Mouse (Mus musculus) neural tube, embryonic 15.5 days (tissue): Measurements from ENCODE around the gene Sh3bp5. TPM values are rescaled to one million over a fixed set of nuclear protein-coding genes. Genes with fewer than 3 reads are reported as not detected.

ENCODE experiments used
- ATAC-seq: fragments of 200-750 bp; cut with Nextera tagmentation; 2 replicates; pipeline ENCODE4 v1.8.0; 2017; ENCODE audit warnings: mild to moderate bottlenecking, moderate TSS enrichment, moderate library complexity; ENCODE audit not compliant: low FRiP score
- H3K27ac ChIP-seq: fragments of 300-500 bp; sonication (generic); replicated peaks from 2 replicates; pipeline ENCODE4 v1.5.1; 2015; ENCODE audit warnings: mild to moderate bottlenecking, inconsistent platforms
- H3K27me3 ChIP-seq: fragments of 300-500 bp; sonication (generic); replicated peaks from 2 replicates; pipeline ENCODE4 v1.6.1; 2015; ENCODE audit warnings: inconsistent platforms
- H3K36me3 ChIP-seq: fragments of 300-500 bp; sonication (generic); 2 replicates; pipeline ENCODE4 v1.6.1; 2015; ENCODE audit warnings: inconsistent platforms
- H3K4me1 ChIP-seq: fragments of 300-500 bp; sonication (generic); 2 replicates; pipeline ENCODE4 v1.6.1; 2015; ENCODE audit warnings: inconsistent platforms
- H3K4me2 ChIP-seq: fragments of 300-500 bp; sonication (generic); 2 replicates; pipeline ENCODE4 v1.6.1; 2015; ENCODE audit warnings: inconsistent platforms, mild to moderate bottlenecking, moderate library complexity
- H3K4me3 ChIP-seq: fragments of 300-500 bp; sonication (generic); replicated peaks from 2 replicates; pipeline ENCODE4 v1.5.1; 2015; ENCODE audit warnings: mild to moderate bottlenecking, inconsistent platforms
- H3K9ac ChIP-seq: fragments of 300-500 bp; sonication (generic); replicated peaks from 2 replicates; pipeline ENCODE4 v1.6.1; 2015; ENCODE audit warnings: mild to moderate bottlenecking, inconsistent platforms
- H3K9me3 ChIP-seq: fragments of 300-500 bp; sonication (generic); replicated peaks from 2 replicates; pipeline ENCODE4 v1.6.1; 2016; ENCODE audit warnings: inconsistent platforms
- WGBS: fragments of 180-500 bp; shearing (Covaris S2); methylation state at CpG from one replicate; pipeline ENCODE4 v1.1.7; 2015; ENCODE audit warnings: mixed read lengths; 5-methylcytosine and 5-hydroxymethylcytosine counted together
- polyA plus RNA-seq: library from polyadenylated mRNA; unstranded; fragments of >200 nt; fragmentation: Nextera tagmentation; extraction: Ambion mirVana; gene quantifications from 2 replicates; pipeline ENCODE4 v1.2.1, GENCODE M21; 2015

The Sh3bp5 gene
- polyA plus RNA-seq, 1 experiment from 2014 or later: 150 TPM

GRCm38 (mm10) chr14:31326770-31327169 is 109.1 kb downstream of the Sh3bp5 start:
- peaks cover 9% of the 10 kb centered on the region for H3K4me1 ChIP-seq
- no peaks in the 10 kb centered on the region for H3K36me3 ChIP-seq
- no peak overlapping the region for H3K27ac ChIP-seq
- no peaks in the 10 kb centered on the region for H3K27me3 ChIP-seq
- H3K9me3 ChIP-seq: no peaks in the 10 kb centered on the region
- no peak overlapping the region for H3K4me3 ChIP-seq
- ATAC-seq: no peak
- WGBS: 79% methylated on average over 7 of the region's 7 CpGs
- no peak overlapping the region for H3K4me2 ChIP-seq
- no peak overlapping the region for H3K9ac ChIP-seq

- 61% methylated on average over 5 of the region's 5 CpGs for WGBS
- no peaks in the 10 kb centered on the region for H3K9me3 ChIP-seq
- no peak overlapping the region for H3K27ac ChIP-seq
- peaks cover 9% of the 10 kb centered on the region for H3K4me1 ChIP-seq
- no peak overlapping the region for H3K4me2 ChIP-seq
- H3K36me3 ChIP-seq: no peaks in the 10 kb centered on the region
- no peaks in the 10 kb centered on the region for H3K27me3 ChIP-seq
- no peak overlapping the region for H3K4me3 ChIP-seq
- no peak overlapping the region for H3K9ac ChIP-seq
- ATAC-seq: no peak
Observed at GRCm38 (mm10) chr14:31325551-31325950, 110.3 kb downstream of the Sh3bp5 start.

- Histone ChIP-seq H3K27ac (no peak overlapping the region), H3K36me3 (no peaks in the 10 kb centered on the region), H3K9me3 (no peaks in the 10 kb centered on the region), H3K27me3 (no peaks in the 10 kb centered on the region), H3K4me3 (no peak overlapping the region), H3K4me2 (no peak overlapping the region), H3K4me1 (peaks cover 9% of the 10 kb centered on the region), H3K9ac (no peak overlapping the region)
- no peak for ATAC-seq
- 71% methylated on average over 10 of the region's 10 CpGs for WGBS
Observed at GRCm38 (mm10) chr14:31324851-31325250, 111.0 kb downstream of the Sh3bp5 start.

GRCm38 (mm10) chr14:31323849-31324792 is 111.8 kb downstream of the Sh3bp5 start, which contains the start of gene Dnah1:
Gene Dnah1, minus strand, starts transcription at chr14:31323896.
- H3K27me3 ChIP-seq: no peaks in the 10 kb centered on the region
- H3K27ac ChIP-seq: no peak within 1 kb of the TSS
- peaks cover 9% of the 10 kb centered on the region for H3K4me1 ChIP-seq
- no peak; the same call in 1 of the 2 replicates for ATAC-seq
- H3K9me3 ChIP-seq: no peaks in the 10 kb centered on the region
- H3K36me3 ChIP-seq: no peaks in the 10 kb centered on the region
- WGBS: 34% methylated on average over 28 of the region's 28 CpGs
- H3K9ac ChIP-seq: no peak within 1 kb of the TSS
- peak within 1 kb of the TSS; percentile 57 for H3K4me2 ChIP-seq
- H3K4me3 ChIP-seq: peak within 1 kb of the TSS; percentile 30

GRCm38 (mm10) chr14:31323189-31323588 is 112.7 kb downstream of the Sh3bp5 start:
- 83% methylated on average over 4 of the region's 4 CpGs for WGBS
- Histone ChIP-seq H3K36me3 (no peaks in the 10 kb centered on the region), H3K4me1 (peaks cover 9% of the 10 kb centered on the region), H3K4me3 (0 out of 2 replicates have a peak overlapping the region, but pooled peaks have one; percentile 30), H3K27ac (no peak overlapping the region), H3K4me2 (peak overlapping the region; percentile 57), H3K9me3 (no peaks in the 10 kb centered on the region), H3K9ac (no peak overlapping the region), H3K27me3 (no peaks in the 10 kb centered on the region)
- ATAC-seq: no peak

GRCm38 (mm10) chr14:31322191-31322590 is 113.7 kb downstream of the Sh3bp5 start:
- no peak overlapping the region for H3K4me2 ChIP-seq
- H3K4me1 ChIP-seq: peaks cover 9% of the 10 kb centered on the region
- H3K9ac ChIP-seq: no peak overlapping the region
- no peak overlapping the region for H3K27ac ChIP-seq
- no peak for ATAC-seq
- H3K4me3 ChIP-seq: no peak overlapping the region
- H3K36me3 ChIP-seq: no peaks in the 10 kb centered on the region
- WGBS: 83% methylated on average over 3 of the region's 3 CpGs
- no peaks in the 10 kb centered on the region for H3K27me3 ChIP-seq
- H3K9me3 ChIP-seq: no peaks in the 10 kb centered on the region

- ATAC-seq: no peak
- H3K4me3 ChIP-seq: no peak overlapping the region
- no peaks in the 10 kb centered on the region for H3K36me3 ChIP-seq
- 87% methylated on average over 11 of the region's 11 CpGs for WGBS
- peaks cover 9% of the 10 kb centered on the region for H3K4me1 ChIP-seq
- no peak overlapping the region for H3K9ac ChIP-seq
- no peak overlapping the region for H3K4me2 ChIP-seq
- no peaks in the 10 kb centered on the region for H3K9me3 ChIP-seq
- no peaks in the 10 kb centered on the region for H3K27me3 ChIP-seq
- no peak overlapping the region for H3K27ac ChIP-seq
Observed at GRCm38 (mm10) chr14:31321181-31321580, 114.7 kb downstream of the Sh3bp5 start.

GRCm38 (mm10) chr14:31319546-31319945 is 116.3 kb downstream of the Sh3bp5 start:
- no peak overlapping the region for H3K4me3 ChIP-seq
- WGBS: 85% methylated on average over 10 of the region's 10 CpGs
- no peak overlapping the region for H3K4me2 ChIP-seq
- peaks cover 9% of the 10 kb centered on the region for H3K4me1 ChIP-seq
- H3K9me3 ChIP-seq: no peaks in the 10 kb centered on the region
- no peak for ATAC-seq
- H3K27me3 ChIP-seq: no peaks in the 10 kb centered on the region
- no peak overlapping the region for H3K9ac ChIP-seq
- H3K27ac ChIP-seq: no peak overlapping the region
- H3K36me3 ChIP-seq: no peaks in the 10 kb centered on the region

- H3K36me3 ChIP-seq: no peaks in the 10 kb centered on the region
- H3K27ac ChIP-seq: no peak overlapping the region
- no peaks in the 10 kb centered on the region for H3K9me3 ChIP-seq
- 79% methylated on average over 3 of the region's 3 CpGs for WGBS
- H3K27me3 ChIP-seq: no peaks in the 10 kb centered on the region
- no peak overlapping the region for H3K4me2 ChIP-seq
- H3K9ac ChIP-seq: no peak overlapping the region
- no peak for ATAC-seq
- no peak overlapping the region for H3K4me3 ChIP-seq
- H3K4me1 ChIP-seq: no peaks in the 10 kb centered on the region
Observed at GRCm38 (mm10) chr14:31317754-31318153, 118.1 kb downstream of the Sh3bp5 start.

GRCm38 (mm10) chr14:31316613-31317012 is 119.3 kb downstream of the Sh3bp5 start:
- H3K4me1 ChIP-seq: no peaks in the 10 kb centered on the region
- H3K9ac ChIP-seq: no peak overlapping the region
- no peaks in the 10 kb centered on the region for H3K27me3 ChIP-seq
- WGBS: 86% methylated on average over 12 of the region's 12 CpGs
- ATAC-seq: no peak
- no peaks in the 10 kb centered on the region for H3K9me3 ChIP-seq
- no peak overlapping the region for H3K27ac ChIP-seq
- no peaks in the 10 kb centered on the region for H3K36me3 ChIP-seq
- H3K4me2 ChIP-seq: no peak overlapping the region
- H3K4me3 ChIP-seq: no peak overlapping the region

- Histone ChIP-seq H3K4me3 (no peak overlapping the region), H3K4me2 (no peak overlapping the region), H3K9ac (no peak overlapping the region), H3K27me3 (no peaks in the 10 kb centered on the region), H3K9me3 (no peaks in the 10 kb centered on the region), H3K27ac (no peak overlapping the region), H3K36me3 (no peaks in the 10 kb centered on the region), H3K4me1 (no peaks in the 10 kb centered on the region)
- no peak for ATAC-seq
- 65% methylated on average over 3 of the region's 3 CpGs for WGBS
Observed at GRCm38 (mm10) chr14:31313192-31313591, 122.7 kb downstream of the Sh3bp5 start.
